Mouse (Mus musculus) inflammation-experienced regulatory T-cells, adult 16 weeks (primary cell): Measurements from ENCODE around the gene Ifi204. TPM values are rescaled to one million over a fixed set of nuclear protein-coding genes. Genes with fewer than 3 reads are reported as not detected.

Source experiments
- polyA plus RNA-seq: library from polyadenylated mRNA; unstranded; fragments of 100-300 nt; shearing (Covaris generic); gene quantifications from one replicate; pipeline ENCODE4 v1.2.1, GENCODE M21; 2017

Ifi204 gene
- 1.1 TPM for polyA plus RNA-seq

GRCm38 (mm10) chr1:173766848-173767617 lies at the start of gene Ifi204:
TSS of gene Ifi204 (minus strand) at chr1:173766943.

GRCm38 (mm10) chr1:173741656-173742055 lies 25.1 kb downstream of the Ifi204 start, which contains the start of gene Ifi207:
TSS of gene Ifi207 (minus strand) at chr1:173741747.

Other genes starting within 250 kb of the Ifi204 start
- gene Ifi214, start 231.0 kb downstream of the Ifi204 start, polyA plus RNA-seq: 32.4 TPM
- 86.1 TPM for gene Ifi213, start 167.7 kb downstream of the Ifi204 start, polyA plus RNA-seq
- 229 TPM for gene Ifi209, start 136.0 kb downstream of the Ifi204 start, polyA plus RNA-seq
- 108 TPM for gene Ifi208, start 93.3 kb downstream of the Ifi204 start, polyA plus RNA-seq
- 0.46 TPM for gene Ifi207, start 25.2 kb downstream of the Ifi204 start, polyA plus RNA-seq
- 2.0 TPM for gene Ifi211, start 146.1 kb upstream of the Ifi204 start, polyA plus RNA-seq
- 530 TPM for gene Mndal, start 175.5 kb upstream of the Ifi204 start, polyA plus RNA-seq
- 391 TPM for gene Ifi203, start 175.7 kb upstream of the Ifi204 start, polyA plus RNA-seq
- not detected for gene Ifi202b, start 215.8 kb upstream of the Ifi204 start, polyA plus RNA-seq